Mouse (Mus musculus): ENCODE measurements around the gene Tgfbrap1. TPM values are rescaled to one million over a fixed set of nuclear protein-coding genes. Genes with fewer than 3 reads are reported as not detected.

Gene Tgfbrap1
- total RNA-seq, 2 experiments from 2014 or later = 37.7 to 41.8 TPM

DNA sequence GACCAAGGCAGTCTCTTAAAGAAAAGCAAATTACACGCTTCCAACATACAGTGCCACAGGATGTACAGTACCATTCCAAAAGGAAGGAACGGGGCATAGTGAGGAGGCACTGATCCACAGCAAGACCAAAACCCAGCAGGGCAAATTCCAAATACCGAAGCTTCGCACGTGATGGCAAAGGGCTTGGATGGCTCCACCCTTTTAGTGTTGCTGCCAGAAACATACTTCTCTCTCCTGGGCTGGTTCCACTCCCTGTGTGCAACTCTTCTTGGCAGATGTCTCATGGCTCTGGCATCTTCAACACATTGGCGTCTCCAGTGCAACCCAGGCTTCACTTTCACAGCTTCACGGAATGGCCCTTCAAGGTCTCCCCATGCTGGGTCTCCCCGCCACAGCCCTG, 19.0 kb upstream of the Tgfbrap1 start:
- no peak for DNase-seq (ENCODE audit: low spot score in 2 of 2)

DNA sequence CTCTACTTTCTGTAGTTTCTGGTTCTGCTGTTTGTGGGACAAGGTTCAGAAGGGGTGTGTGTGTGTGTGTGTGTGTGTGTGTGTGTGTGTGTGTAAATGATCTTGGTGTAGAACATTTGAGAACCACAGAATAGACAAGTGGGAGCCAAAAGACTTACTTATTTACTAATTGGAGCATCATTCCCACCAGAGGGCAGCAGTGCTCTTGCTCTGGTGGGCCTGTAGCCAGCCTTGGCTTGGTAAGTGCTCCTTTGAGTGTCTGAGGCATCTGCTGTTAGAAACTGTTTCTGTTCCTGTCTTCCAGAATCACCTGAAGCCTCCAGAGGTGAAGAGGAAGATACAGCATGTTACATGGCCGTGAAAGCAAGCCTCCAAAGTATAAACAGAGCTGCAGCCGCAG, 14.4 kb upstream of the Tgfbrap1 start:
- DNase-seq (ENCODE audit: low spot score in 2 of 2) = peak; percentile 74 to 80

DNA sequence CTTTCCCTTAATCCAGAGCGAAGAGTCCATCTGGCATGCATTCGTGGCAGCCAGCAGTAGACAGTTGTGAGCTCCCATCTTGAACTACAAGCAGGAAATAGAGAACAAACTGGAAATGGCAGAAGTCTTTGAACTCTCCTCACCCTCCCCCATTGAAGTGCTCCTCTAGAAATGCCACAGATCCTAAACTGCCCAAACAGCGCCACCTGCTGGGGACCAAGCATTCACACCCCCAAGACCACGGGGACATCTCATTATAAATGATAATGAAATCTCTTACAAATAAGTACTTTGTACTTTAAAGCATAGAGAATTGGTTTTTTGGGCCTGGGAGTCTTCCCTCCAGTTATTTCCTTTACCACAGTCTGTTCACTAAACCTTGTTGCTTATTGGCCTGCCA, 12.1 kb upstream of the Tgfbrap1 start:
- DNase-seq (ENCODE audit: low spot score in 2 of 2) = peak in 1 of 2 experiments; percentile 50

- DNase-seq (ENCODE audit: low spot score in 2 of 2) = no peak
Observed at GRCm38 (mm10) chr1:43108729-43109128, 10.3 kb upstream of the Tgfbrap1 start.

DNA sequence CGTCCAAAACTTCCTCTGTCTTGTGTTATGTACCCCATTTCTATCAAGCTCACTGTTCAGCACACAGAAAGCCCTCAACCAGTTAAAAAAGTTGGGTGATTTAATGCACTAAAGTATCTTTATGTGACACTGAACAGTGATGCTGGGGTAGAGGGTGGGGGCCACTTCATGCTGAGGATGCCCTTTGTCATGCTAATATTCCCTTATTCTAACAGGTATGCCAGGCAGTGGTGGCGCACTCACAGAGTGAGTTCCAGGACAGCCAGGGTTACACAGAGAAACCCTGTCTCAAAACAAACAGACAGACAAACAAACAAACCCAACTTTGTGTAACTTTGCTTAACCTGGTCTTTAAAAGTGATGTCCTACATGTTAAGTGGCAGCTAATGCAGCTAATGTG, 4.2 kb downstream of the Tgfbrap1 start:
- no peak for DNase-seq (ENCODE audit: low spot score in 2 of 2)

DNA sequence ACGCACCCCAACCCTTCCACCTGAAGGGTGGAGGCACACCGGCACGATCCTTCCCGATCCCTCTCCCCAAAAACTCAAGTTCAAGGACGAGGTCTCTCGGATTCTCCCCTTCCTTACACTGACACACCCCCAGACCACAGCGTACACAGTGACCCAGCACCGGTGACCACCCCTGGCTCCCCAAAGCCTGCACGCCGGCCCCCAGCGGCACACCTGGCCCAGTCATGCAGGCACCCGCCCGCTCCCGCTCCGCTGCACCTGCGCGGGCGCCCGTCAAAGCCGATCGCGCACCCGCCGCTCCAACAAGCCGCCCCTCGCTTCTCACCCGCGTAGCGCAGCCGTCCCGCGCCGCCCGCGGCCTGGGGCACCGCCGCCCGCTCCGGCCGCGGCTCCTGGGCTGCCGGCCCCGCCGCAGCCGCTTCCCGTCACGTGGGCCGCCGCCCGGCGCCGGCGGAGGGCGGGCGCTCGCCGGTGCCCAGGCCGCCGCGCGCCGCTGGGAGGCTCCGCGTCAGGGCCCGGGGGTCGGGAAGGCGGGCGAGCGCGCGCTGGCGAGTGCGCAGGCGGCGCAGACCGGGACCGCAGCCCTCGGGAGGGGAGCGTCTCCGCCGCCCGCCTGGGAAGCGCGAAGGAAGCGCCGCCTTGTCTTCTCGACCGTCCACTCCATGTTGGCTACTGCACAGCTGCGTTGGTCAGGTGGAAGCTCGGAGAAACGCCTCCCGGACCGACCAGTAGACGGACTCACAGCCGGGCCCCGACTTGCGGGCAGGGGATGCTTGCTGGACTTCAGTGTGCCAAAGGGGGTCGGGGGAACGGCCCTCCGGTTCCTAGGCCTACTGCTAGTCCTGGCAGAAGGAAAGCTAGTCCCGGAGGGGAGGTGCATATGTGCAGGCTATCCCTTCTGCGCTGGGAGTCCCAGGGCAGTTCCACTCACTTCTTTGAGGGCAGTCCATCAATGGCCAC, 6.1 kb downstream of the Tgfbrap1 start:
- peak; percentile 48 to 79 for DNase-seq (ENCODE audit: low spot score in 2 of 2)

- no peak for DNase-seq (ENCODE audit: low spot score in 2 of 2)
Observed at GRCm38 (mm10) chr1:43091306-43092055, 7.0 kb downstream of the Tgfbrap1 start.

- DNase-seq (ENCODE audit: low spot score in 2 of 2) = no peak
Observed at GRCm38 (mm10) chr1:43090418-43090817, 8.0 kb downstream of the Tgfbrap1 start.

GRCm38 (mm10) chr1:43082946-43083345, 15.5 kb downstream of the Tgfbrap1 start:
- no peak for DNase-seq (ENCODE audit: low spot score in 2 of 2)

DNA sequence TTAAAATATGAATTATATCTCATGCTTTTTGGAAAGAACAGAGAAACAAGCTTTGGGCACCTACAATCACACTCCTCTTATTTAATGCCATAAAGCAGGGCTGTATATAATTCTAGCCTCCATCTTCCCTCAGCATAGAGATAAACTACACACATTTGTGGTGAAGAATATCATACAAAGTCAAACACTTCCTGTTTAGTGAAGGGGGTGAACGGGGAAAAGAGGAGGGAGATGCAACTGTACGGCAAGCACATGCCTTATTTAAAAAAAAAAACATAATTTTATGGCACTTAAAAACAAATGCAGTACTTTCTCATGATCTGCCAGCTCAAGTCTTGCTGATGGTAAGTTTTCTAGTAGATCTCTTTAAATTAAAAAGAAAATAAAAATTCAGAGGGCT, 20.3 kb downstream of the Tgfbrap1 start:
- no peak for DNase-seq (ENCODE audit: low spot score in 2 of 2)

DNA sequence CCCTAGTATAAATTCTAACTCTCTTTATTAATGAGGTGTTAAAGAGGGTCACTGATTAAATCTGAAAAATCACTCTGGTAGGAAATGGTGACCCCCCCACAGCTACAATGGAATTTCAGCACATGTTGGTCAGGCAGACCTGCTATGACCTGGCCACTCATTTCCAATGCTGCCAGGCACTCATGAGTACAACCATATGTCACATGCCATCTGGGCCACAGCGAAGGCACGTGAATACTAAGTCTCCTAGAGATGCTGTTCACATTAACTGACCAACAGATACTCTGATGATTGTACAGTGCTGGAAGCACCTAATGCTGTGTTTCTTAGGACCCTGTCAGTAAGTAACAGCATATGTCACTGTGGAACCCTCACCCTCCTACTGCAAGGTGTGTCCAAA, 23.6 kb downstream of the Tgfbrap1 start:
- no peak for DNase-seq (ENCODE audit: low spot score in 2 of 2)

GRCm38 (mm10) chr1:43072561-43072960, 25.9 kb downstream of the Tgfbrap1 start:
- DNase-seq (ENCODE audit: low spot score in 2 of 2) = no peak

DNA sequence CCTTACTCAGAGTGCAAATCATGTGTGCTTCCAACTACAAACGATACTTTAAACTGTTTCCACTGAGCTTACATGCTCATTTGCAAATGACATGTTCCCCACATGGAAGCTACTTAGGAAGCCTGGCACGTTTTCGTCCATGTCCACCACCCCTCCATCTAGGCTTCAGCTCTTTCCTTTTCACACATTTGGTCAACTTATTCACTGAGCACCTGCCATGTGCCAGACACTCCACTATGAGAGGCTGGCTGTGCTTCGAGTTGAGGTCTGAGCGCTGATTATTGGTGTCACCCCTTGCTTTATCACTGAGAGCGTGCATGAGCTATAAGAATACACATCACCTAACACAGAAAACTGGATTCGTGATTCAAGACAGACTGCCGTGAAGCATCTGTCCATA, 26.4 kb downstream of the Tgfbrap1 start:
- DNase-seq (ENCODE audit: low spot score in 2 of 2) = no peak

GRCm38 (mm10) chr1:43070726-43071125, 27.7 kb downstream of the Tgfbrap1 start:
- no peak for DNase-seq (ENCODE audit: low spot score in 2 of 2)

- no peak for DNase-seq (ENCODE audit: low spot score in 2 of 2)
Observed at GRCm38 (mm10) chr1:43067551-43067950, 30.9 kb downstream of the Tgfbrap1 start.

GRCm38 (mm10) chr1:43066573-43066972, 31.9 kb downstream of the Tgfbrap1 start:
- no peak for DNase-seq (ENCODE audit: low spot score in 2 of 2)

GRCm38 (mm10) chr1:43065615-43066310, 32.7 kb downstream of the Tgfbrap1 start:
- DNase-seq (ENCODE audit: low spot score in 2 of 2) = peak; percentile 81 to 86

DNA sequence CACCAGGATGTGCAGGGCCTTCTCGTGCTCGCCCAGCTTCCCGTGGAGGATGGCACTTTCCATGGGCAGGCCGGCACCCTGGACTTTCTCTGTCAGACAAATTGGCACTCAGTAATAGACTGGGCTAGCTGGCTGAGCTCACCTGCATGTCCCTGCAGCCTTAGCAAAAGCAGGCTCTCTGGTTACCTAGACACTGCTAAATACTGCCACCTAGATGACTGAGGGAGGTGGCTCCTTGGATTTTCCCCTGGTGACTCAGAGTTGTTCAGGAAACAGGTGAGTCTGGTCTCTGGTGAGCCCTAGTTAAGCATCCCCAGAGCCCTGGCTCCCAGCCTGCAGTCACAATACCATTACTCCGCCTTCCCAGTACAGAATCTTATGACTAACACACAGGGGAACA, 46.5 kb downstream of the Tgfbrap1 start:
- DNase-seq (ENCODE audit: low spot score in 2 of 2) = no peak

DNA sequence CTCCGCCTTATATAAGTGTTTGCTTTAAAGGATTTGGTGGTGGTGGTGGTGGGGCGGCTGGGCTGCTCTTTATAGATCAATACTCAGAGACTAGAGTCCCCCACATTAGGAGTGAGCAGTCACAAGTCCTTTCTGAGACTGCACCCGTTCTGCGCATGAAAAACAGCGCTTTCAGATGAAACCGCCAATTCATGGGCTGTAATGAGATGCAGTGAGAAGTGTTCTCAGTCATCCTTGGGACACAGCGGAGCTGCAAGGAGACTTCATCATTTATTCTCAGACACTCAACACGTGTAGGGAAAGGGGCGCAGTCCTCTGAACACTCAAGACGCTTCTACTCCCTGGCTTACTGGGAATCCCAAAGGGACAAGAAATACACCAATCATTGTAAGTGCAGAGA, 50.6 kb downstream of the Tgfbrap1 start:
- peak in 1 of 2 experiments; percentile 30 for DNase-seq (ENCODE audit: low spot score in 2 of 2)

- DNase-seq (ENCODE audit: low spot score in 2 of 2) = no peak
Observed at GRCm38 (mm10) chr1:43046990-43047389, 51.4 kb downstream of the Tgfbrap1 start.

- DNase-seq (ENCODE audit: low spot score in 2 of 2) = no peak
Observed at GRCm38 (mm10) chr1:43045204-43045982, 53.0 kb downstream of the Tgfbrap1 start.

Measured in left cerebral cortex, adult 18-20 months (tissue).